Mouse (Mus musculus): ENCODE measurements around the gene Gm4881.

Gene Gm4881

GRCm38 (mm10) chr7:24954450-24954849 lies 10.2 kb upstream of the Gm4881 start:
- no peak for DNase-seq (ENCODE audit: low spot score)

GRCm38 (mm10) chr7:24953966-24954365 lies 9.7 kb upstream of the Gm4881 start:
- DNase-seq (ENCODE audit: low spot score) = no peak

GRCm38 (mm10) chr7:24949958-24950623 lies 5.8 kb upstream of the Gm4881 start:
- DNase-seq (ENCODE audit: low spot score) = no peak

- DNase-seq (ENCODE audit: low spot score) = no peak
These were observed 4.5 kb upstream of the Gm4881 start for GRCm38 (mm10) chr7:24948774-24949173.

- DNase-seq (ENCODE audit: low spot score) = no peak
These were observed 3.2 kb upstream of the Gm4881 start for GRCm38 (mm10) chr7:24947316-24948048.

- no peak for DNase-seq (ENCODE audit: low spot score)
These were observed 653 bp downstream of the Gm4881 start for GRCm38 (mm10) chr7:24943641-24944040.

GRCm38 (mm10) chr7:24931651-24932050 lies 12.6 kb downstream of the Gm4881 start:
- no peak for DNase-seq (ENCODE audit: low spot score)

- no peak for DNase-seq (ENCODE audit: low spot score)
These were observed 13.8 kb downstream of the Gm4881 start for GRCm38 (mm10) chr7:24930475-24930874.

- no peak for DNase-seq (ENCODE audit: low spot score)
These were observed 24.6 kb downstream of the Gm4881 start for GRCm38 (mm10) chr7:24919728-24920127.

- DNase-seq (ENCODE audit: low spot score) = no peak
These were observed 25.5 kb downstream of the Gm4881 start for GRCm38 (mm10) chr7:24918763-24919323.

GRCm38 (mm10) chr7:24912480-24912879 lies 31.8 kb downstream of the Gm4881 start:
- no peak for DNase-seq (ENCODE audit: low spot score)

- no peak for DNase-seq (ENCODE audit: low spot score)
These were observed 37.0 kb downstream of the Gm4881 start for GRCm38 (mm10) chr7:24907211-24907748.

- no peak for DNase-seq (ENCODE audit: low spot score)
These were observed 37.7 kb downstream of the Gm4881 start for GRCm38 (mm10) chr7:24906551-24906950.

GRCm38 (mm10) chr7:24904936-24905335 lies 39.4 kb downstream of the Gm4881 start:
- DNase-seq (ENCODE audit: low spot score) = no peak

GRCm38 (mm10) chr7:24904070-24904483 lies 40.2 kb downstream of the Gm4881 start:
- peak; percentile 86 for DNase-seq (ENCODE audit: low spot score)

- DNase-seq (ENCODE audit: low spot score) = no peak
These were observed 40.9 kb downstream of the Gm4881 start for GRCm38 (mm10) chr7:24903444-24903825.

GRCm38 (mm10) chr7:24902630-24903443 lies 41.5 kb downstream of the Gm4881 start, which contains the start of gene Arhgef1:
TSS of gene Arhgef1 (plus strand) at chr7:24902912.
- DNase-seq (ENCODE audit: low spot score) = no peak

- DNase-seq (ENCODE audit: low spot score) = no peak
These were observed 42.0 kb downstream of the Gm4881 start for GRCm38 (mm10) chr7:24902264-24902629.

GRCm38 (mm10) chr7:24901842-24902241 lies 42.5 kb downstream of the Gm4881 start:
- DNase-seq (ENCODE audit: low spot score) = no peak

GRCm38 (mm10) chr7:24901114-24901513 lies 43.2 kb downstream of the Gm4881 start:
- no peak for DNase-seq (ENCODE audit: low spot score)

- no peak for DNase-seq (ENCODE audit: low spot score)
These were observed 46.3 kb downstream of the Gm4881 start for GRCm38 (mm10) chr7:24897959-24898358.

- DNase-seq (ENCODE audit: low spot score) = no peak
These were observed 47.1 kb downstream of the Gm4881 start, which contains the start of gene Cd79a for GRCm38 (mm10) chr7:24897224-24897623. TSS of gene Cd79a (plus strand) at chr7:24897381.

All from urinary bladder, postnatal 10 days (tissue).